Mouse (Mus musculus) spleen, postnatal 14 days (tissue): ENCODE measurements around the gene Ptafr.
"Not testable (repeated sequence)": the region's sequence is repeated elsewhere in the genome, so short reads cannot be mapped to it uniquely, and the experiment has no call there.

Experiments
- DNase-seq, 2 experiments: peaks; one replicate each; pipeline ENCODE4 v3.0.0; 2021 to 2022; ENCODE audit warnings: low spot score in 2 of 2

Gene Ptafr

DNA sequence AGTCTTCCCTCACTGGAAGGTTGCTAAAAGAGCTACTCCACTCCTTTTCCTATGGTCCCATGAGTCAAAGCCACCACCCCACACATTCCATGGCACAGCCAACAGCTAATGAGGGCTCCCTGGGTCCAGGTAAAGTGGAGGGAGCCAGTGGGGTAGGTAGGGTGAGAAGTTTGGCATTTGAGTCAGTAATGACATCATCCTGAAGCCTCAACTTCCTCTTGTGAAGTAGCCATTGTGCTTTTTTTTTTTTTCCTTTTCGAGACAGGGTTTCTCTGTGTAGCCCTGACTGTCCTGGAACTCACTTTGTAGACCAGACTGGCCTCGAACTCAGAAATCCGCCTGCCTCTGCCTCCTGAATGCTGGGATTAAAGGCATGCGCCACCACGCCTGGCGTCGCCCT lies 8.3 kb upstream of the Ptafr start:
- DNase-seq, result not testable (repeated sequence)

DNA sequence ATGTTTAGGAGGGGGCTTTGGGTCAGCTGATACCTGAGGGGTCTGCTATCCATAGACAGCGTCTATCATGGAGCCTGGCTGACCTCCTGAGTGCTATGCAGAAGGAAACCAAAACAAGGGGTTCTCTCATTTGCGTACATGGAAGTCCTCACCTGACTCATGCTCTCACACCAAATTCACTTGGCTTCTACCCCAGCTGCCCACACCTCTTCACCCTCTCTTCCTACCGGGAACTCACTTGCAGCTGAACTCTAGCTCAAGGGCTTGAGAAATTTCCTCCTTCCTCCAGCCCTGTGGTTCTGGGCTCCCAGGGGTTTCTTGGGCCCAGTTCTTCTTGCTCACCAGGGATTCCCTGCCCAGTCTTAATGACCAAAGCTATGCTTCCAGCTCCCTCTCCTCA lies 606 bp upstream of the Ptafr start:
- DNase-seq, result no peak

DNA sequence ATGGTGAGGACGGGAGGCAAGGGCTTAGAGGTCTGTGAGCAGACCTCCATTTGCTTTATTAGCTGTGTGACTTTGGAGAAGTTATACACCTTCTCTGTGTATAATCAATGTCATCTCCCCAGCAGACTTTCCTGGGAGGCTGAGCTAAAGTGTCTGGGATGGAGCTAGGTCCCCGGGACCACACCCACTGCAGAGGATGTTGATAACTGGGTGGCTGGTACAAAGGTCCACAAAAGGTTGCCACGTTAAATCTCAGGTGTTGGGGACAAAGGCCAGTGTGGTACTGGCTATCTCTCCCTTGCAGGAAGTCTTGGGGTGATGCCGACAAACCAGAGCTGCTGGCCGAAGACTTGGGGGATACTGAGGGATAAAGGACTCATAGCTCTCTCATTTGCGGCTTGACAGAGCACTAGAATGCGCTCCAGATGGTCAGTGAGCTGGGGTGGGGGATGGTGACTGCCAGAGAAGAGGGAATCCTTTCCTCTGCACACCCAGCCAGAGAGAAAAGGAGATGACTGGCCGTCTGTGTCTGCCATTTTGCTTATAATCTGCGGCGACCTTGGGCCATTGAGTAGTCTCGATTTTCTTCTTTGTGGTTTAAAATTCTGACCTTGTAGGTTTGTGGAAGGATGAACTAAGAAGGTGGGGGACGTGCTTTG lies 1.4 kb downstream of the Ptafr start:
- no peak for DNase-seq

DNA sequence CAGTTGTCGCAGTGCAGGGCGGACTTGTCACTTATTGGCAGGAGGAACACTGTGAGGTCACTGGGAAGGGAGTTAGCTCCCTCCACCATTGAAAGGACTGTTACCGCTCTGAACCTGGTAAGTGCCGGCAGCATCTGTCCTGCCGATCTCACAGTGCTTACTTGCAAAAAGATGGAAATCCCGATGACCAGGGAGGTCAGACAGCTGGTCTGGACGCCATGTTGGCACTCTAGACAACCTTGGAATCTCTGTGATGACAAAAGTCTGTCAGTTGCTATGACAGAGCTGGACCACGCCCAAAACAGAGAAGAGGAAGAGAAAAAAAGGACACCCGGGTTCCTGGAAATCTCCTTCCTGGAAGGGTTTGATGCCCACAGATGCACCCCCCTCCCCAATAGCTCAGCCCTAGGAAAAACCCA lies 3.5 kb downstream of the Ptafr start:
- DNase-seq, result no peak

DNA sequence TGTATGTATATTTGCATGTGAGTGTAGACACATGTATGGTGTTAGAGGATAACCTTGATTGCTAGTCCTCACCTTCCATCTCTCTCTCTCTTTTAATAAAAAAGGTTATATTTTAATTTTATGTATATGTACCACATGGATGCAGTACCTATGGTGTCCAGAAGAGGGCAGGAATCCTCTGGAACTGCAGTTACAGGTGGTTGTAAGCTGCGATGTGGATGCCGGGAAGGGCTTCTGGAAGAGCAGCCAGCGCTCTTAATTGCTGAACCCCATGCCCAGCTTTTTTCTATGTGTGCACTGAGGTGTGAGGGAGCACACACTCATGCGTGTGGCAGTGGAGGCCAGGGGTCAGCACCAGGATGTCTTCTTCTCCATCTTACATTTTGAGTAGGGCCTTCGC lies 5.2 kb downstream of the Ptafr start:
- DNase-seq, result no peak

DNA sequence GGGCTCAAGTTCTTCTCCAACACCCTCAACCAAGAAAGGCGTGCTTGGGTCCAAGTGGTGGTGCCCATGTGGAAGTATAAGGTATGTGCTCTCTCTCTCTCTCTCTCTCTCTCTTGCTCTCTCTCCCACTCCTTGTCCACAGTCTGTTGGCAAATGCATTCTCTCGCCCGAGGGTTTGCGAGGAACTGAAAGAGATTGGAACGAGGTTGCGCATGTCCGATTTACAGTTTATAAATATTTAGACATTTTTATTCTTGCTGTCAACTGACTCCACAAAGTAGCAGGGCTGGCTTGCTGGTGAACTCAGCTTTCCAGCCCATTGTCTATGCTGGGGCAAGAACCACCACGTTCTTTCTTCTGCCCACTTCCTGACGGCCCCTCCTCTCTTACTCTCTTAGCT lies 7.3 kb downstream of the Ptafr start:
- DNase-seq, result no peak

DNA sequence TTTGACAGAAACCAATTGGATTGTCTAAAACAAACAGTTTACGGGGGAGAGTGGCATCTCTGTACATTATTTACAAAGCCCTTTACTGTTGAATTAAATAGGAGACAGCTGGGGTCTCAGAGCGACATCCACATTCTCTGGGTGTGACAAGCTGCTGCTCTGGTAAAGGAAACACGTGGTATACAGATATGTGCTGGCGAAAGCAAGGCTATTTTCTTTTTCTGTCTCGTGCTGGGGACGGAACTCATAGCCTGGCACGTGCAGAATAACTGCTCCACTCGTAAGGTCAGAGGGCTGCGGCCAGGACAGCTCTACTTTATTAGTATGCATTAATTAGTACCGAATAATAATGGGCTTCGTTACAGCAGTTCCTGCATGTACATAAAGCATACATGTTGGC lies 9.5 kb downstream of the Ptafr start:
- no peak for DNase-seq

DNA sequence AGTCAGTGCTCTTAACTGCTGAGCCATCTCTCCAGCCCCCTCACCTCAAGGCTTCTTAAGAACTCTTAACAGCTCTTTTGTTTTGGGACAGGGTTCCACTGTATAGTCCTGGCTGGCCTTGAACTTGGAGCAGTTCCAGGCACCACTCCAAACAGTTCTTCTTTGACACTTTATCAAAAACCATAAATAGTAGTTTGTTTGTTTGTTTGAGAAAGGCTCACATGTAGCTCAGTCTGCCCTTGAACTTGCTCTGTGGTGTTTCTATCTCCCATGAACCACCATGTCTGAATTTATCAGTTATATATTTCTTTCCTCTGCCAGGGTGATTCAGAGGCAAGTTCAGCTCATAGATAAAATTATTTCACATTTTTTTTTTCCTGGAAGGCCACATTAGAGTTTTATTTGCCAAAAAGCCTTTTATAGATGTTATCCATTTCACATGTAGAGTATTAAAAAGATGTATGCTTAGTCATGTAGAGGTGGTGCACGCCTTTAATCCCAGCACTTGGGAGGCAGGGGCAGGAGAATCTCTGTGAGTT lies 11.0 kb downstream of the Ptafr start:
- DNase-seq, result no peak

DNA sequence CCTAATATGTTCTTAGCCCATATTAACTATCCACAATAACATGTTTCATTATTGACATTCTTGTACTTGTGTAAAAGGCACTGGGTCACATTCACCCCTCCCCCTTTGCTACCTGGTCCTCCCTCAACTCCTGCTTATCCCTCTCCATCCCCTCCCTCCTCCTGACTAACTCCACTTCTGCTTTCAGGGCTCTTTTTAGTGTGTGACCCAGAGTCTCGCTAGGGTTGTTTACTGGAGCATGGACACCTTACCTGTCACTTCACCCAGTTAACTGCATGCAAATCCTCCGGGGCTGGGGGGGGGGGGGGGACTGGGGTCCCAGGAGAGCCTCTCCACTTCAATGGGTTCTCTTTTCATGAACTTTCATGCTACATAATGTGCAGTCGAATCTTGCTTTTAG lies 19.9 kb downstream of the Ptafr start:
- DNase-seq, result no peak

DNA sequence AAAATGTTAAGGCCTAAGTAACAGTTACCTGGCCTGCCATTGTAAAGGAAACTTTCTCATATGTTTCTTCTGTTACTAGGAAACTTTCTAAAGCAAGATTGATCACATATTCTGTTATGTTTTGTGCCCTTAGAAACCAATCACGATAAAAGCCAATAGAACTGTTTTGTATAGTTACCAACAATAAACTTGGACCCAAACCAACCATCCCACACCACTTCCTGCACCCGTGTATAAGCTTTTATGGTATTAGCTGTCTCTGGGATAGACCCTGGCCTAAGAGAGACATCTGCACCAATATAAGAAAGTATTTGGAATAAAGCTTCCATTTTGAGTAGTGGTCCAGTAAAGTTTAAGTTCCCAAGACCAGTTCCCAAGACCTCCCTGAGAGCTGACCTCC lies 21.1 kb downstream of the Ptafr start:
- DNase-seq, result no peak

DNA sequence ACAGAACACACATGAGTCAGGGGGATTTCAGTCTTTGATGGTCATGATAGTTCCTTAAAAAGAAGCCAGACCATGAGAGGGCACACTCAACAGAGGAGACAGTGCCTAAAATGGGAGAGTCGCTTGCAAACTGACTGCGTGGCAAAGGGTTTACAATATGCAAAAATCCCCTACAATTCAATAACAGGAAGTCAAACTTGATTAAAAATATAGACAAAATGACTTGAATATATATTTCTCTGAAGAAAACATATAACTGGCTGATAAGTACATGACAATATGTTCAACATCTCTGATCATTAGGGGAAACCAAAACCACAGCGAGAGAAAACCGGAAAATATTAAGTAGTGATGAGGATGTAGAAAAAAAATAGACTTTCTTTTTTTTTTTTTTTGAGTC lies 22.4 kb downstream of the Ptafr start:
- no peak for DNase-seq

DNA sequence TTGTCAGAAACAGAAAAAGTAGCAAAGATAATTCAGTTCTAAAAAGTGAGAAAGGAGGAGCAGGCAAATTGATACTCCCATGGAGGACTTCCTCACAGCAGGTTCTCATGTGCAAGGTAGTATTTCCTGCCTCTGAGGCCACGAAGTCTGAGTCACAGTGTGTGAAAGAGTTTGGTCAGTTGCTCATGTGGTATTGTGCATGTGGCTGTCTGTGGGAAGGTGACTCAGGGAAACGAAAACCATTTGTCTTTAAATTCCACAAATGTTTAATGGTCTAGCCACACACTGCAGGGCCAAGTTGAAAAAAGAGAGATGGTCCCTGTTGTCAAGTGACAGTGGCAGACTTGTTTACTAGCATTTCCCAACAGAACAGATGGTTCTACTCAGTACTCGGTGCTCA lies 24.6 kb downstream of the Ptafr start:
- DNase-seq, result no peak

DNA sequence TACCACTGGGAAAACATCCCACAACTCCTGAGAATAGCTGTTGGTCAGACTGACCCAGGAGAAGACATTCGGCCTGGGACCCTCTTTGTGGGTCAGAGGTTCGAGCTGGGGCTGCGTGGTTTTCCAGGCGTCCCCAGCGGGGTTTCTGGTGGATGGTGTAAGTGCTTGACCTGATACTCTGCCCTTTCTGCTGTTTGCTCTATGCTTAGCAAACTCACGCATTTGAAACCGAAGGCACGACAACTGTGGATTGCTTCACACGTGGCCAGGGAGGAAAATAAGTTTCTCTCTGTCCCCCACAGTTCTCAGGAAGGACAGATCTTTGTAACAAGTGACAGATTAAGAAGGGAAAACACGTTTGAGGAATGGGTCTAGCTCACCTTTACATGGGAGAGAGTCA lies 26.8 kb downstream of the Ptafr start:
- DNase-seq, result no peak

DNA sequence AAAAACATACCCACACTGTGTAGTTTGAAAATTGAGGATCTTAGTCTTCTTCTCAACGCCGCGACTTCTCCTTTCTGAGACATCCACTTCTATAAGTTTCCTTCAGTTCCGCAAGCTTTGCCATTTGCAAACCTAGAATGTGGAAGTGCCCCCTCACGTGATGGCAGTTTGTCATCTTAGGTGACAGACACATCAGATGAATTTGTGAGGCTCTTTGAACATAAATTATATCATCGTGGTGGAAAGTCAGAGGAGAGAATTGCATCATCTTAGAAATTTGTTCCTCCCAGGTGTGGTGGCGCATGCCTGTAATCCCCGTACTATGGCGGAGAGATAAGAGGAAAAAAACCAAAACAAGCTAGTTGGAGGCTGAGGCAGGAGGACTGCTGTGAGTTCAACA lies 29.1 kb downstream of the Ptafr start:
- DNase-seq, result peak in 1 of 2 experiments; percentile 35

DNA sequence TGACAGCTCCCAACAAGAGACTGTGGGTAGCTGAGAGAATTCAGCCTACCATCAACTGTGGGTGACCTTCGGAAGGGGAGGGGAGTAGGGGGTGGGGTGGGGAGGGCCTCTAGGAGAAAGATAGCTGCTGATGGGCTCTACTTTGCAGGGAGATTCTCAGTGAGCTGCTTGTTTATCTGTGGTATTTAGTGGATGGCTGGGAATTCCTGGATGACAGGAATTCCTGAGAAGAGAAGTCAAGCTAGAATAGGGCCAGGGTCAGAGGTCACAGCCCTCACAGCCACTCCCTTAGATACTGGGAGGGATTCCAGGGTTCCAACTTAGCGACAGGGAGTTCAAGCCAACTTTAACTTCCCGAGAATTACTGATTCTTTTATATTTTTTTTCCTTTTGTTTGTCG lies 30.3 kb downstream of the Ptafr start:
- DNase-seq, result no peak

DNA sequence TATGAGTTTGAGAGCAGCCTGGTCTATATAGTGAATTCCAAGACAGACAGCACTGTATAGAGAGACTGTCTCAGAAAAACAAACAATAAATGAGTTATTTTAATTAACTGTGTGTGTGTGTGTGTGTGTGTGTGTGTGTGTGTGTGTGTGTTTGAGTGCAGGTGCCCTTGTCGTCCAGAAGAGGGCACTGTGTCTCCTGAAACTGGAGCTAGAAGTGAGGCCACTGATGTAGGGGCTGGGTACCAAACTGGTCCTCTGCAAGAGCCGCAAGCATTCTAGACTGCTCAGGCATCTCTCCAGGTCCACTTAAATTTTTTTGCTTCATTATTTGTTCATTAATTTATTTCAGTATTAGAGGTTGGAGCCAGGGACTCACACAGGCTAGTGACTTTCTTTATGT lies 35.0 kb downstream of the Ptafr start:
- DNase-seq, result no peak

DNA sequence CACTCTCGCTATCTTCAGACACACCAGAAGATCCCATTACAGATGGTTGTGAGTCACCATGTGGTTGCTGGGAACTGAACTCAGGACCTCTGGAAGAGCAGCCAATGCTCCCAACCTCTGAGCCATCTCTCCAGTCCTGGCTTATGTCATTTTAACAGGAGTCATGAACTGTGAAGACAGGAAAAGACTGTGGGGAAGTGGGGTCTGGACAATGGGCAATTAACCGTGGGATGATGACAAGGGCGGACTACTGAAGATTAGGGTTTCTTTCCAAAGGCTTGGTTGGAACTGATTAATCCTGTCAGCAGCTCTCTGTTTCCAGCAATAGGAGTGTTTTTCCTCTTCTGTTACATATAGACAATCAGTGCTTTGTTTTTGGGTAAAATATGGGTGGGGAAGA lies 35.9 kb downstream of the Ptafr start:
- DNase-seq, result no peak

DNA sequence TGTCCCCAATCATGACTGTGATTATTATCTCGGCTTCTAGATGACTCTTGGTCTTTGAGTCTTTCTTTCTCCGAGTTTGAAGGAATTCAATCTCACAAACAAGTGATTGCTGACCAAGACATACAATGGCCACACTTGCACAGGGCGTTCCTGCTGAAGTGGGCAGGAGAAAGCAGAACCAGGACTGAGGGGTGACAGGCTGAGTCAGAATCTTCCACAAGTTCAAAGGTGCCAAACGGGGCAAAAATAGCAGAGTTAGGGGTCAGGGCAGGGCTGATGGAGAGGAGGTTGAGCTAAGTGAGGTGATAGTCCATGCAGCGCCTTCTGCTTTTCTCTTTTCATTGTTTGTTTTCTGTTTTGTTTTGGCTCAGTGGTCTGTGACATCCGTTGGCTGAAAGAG lies 36.6 kb downstream of the Ptafr start:
- DNase-seq, result no peak

DNA sequence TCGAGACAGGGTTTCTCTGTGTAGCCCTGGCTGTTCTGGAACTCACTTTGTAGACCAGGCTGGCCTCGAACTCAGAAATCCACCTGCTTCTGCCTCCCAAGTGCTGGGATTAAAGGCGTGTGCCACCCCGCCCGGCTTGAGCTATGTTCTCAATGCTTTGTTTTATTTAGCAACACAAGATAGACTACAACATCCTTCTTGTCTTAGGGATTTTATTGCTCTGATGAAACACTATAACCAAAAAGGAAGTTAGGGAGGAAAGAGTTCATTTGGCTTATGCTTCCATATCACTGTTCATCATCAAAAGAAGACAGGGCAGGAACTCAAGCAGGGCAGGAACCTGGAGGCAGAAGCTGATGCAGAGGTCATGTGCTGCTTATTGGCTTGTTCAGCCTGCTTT lies 37.4 kb downstream of the Ptafr start:
- DNase-seq, result not testable (repeated sequence)

DNA sequence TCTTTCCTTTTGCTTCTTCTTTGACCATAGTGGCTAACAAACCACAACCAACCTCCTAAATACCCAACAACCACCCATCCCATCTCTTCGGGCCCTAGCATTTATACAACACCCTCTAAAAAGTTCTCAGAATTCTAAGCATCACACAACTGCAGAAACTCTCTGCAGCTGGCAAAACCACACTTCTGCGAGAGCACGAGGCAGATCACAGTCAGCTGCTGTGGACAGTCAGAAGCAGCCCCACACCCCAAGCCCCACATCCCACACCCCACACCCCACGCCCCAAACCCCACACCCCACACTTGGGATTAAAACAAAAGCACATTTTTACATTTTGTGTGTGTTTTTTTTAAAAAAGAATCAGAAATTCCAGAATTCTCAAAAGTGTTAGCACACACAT lies 39.6 kb downstream of the Ptafr start:
- DNase-seq, result no peak

DNA sequence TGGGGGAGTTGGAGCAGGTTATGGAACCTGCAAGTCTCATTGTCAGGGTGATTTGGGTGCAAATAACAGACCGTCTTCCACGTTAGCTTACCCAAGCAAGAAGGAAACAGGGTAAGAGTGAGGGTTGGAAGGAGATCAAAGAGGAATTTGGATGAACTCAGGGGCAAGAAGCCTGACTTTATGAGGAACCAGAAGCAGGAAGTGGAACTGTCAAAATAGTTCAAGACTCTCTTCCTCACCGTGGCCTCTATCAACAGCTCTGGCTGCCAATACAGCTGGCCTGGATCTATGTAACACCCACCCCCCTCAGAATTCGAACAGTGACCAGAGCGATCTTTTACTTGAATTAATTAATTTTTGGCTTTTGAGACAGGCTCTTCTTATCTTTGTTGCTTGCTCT lies 41.9 kb downstream of the Ptafr start:
- DNase-seq, result no peak

DNA sequence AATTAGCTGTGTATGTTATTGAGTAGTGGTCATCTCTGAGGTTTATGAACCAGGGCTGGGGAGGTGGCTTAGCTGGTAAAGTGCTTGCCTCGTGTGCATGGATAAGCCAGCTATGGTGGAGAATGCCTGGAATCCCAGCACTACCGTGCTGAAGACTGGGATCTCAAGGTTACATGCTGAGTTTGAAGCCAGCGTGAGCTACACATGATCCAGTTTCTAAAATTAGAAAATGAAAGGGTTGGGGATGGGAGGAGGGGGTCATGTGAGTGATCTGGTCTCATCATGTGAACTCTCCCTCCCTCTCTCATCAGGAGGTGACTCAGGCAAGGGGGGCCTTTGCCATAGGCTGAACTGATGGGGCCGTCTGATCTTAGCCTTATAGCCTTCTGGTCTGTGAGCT lies 44.3 kb downstream of the Ptafr start:
- no peak for DNase-seq

DNA sequence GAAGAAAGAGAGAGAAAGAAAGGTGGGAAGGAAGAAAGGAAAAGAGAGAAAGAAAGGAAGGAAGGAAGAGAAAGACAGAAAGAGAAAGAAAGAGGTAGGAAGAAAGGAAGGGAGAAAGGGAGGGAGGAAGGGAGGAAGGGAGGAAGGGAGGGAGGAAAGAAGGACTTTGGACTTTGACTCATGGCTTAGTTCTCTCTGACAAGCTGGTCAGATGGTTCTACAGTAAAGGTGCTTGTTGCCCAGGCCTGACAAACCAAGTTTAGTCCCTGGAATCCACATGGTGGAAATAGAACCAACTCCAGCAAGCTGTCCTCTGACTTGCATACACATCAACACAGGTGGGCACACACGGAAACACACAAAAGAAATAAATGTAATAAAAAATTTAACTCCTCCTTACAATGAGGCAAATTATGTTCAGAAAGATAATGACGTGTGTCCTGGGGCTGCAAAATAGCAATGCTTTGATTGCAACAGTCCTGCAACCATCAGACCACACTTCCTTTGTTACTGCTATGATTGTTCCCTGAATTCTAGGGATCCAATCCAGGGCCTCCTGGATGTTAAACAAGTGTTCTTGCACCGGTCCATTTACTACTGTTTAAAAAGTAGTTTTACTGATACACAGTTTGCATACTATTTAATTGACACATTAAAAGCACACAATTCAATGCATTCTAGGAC lies 46.6 kb downstream of the Ptafr start:
- DNase-seq, result no peak

DNA sequence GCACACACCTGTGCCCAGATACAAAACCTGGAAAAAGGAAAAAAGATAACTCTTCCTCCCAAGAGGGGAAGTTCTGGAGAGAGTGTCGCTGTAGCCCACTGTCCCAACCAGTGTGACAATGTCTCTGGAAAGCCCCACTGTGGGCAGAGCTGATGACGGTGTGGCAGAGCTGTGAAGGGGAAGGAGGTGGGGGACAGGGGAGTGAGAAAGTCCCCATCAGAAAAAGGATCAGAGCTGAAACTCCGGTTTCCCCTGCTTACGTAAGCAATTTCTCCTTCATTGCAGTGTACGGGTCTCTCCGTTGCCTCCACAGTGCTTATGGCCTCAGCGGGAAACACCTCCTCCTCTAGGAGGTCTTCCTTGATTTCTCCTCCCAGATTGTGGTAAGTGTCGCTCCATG lies 47.5 kb downstream of the Ptafr start:
- no peak for DNase-seq
